Mouse (Mus musculus) thymus, adult 2 months (tissue): ENCODE measurements around the gene Sh2b3.

Experiments
- CTCF ChIP-seq: fragments of 200-500 bp; IDR thresholded peaks from 2 replicates; pipeline ENCODE4 v1.5.1; 2012; ENCODE audit warnings: mild to moderate bottlenecking, control low read depth, low read length, moderate library complexity, borderline replicate concordance; ENCODE audit not compliant: control insufficient read depth, poor library complexity, insufficient read depth; ENCODE audit errors: extremely low read depth
- POLR2A ChIP-seq: fragments of 200-500 bp; IDR thresholded peaks from 2 replicates; pipeline ENCODE4 v1.6.1; 2012; ENCODE audit warnings: mild to moderate bottlenecking, low read length, control low read depth, moderate library complexity; ENCODE audit not compliant: control insufficient read depth, poor library complexity, insufficient read depth; ENCODE audit errors: extremely low read depth

- TF ChIP-seq POLR2A (no peak), CTCF (no peak)
Measured at GRCm38 (mm10) chr5:121835949-121836691, 1.3 kb downstream of the Sh2b3 start.
